Mouse (Mus musculus): ENCODE measurements around the gene Tspan5.

- TF ChIP-seq CTCF (IDR thresholded peaks at IDR 0.05; ENCODE audit: low read depth), result no peak
- 0 out of 2 replicates have a peak, but pooled peaks have one; percentile 9 for TF ChIP-seq EP300 (IDR thresholded peaks at IDR 0.05; ENCODE audit: low read depth)
Observed at GRCm38 (mm10) chr3:138703399-138703798, 38.6 kb upstream of the Tspan5 start.

Data from liver, embryonic 14.5 days (tissue).